Mouse (Mus musculus) skeletal muscle tissue, adult 2 months (tissue): ENCODE measurements around the gene Gfm2.

ENCODE experiments used
- DNase-seq: peaks from one replicate; pipeline ENCODE4 v3.0.0-alpha.2; 2012; ENCODE audit warnings: low read depth, low spot score

Gene Gfm2

GRCm38 (mm10) chr13:97230101-97230500 is 92.4 kb downstream of the Gfm2 start:
- no peak for DNase-seq
